Mouse (Mus musculus): ENCODE results near the gene Esrp2.

The Esrp2 gene

DNA sequence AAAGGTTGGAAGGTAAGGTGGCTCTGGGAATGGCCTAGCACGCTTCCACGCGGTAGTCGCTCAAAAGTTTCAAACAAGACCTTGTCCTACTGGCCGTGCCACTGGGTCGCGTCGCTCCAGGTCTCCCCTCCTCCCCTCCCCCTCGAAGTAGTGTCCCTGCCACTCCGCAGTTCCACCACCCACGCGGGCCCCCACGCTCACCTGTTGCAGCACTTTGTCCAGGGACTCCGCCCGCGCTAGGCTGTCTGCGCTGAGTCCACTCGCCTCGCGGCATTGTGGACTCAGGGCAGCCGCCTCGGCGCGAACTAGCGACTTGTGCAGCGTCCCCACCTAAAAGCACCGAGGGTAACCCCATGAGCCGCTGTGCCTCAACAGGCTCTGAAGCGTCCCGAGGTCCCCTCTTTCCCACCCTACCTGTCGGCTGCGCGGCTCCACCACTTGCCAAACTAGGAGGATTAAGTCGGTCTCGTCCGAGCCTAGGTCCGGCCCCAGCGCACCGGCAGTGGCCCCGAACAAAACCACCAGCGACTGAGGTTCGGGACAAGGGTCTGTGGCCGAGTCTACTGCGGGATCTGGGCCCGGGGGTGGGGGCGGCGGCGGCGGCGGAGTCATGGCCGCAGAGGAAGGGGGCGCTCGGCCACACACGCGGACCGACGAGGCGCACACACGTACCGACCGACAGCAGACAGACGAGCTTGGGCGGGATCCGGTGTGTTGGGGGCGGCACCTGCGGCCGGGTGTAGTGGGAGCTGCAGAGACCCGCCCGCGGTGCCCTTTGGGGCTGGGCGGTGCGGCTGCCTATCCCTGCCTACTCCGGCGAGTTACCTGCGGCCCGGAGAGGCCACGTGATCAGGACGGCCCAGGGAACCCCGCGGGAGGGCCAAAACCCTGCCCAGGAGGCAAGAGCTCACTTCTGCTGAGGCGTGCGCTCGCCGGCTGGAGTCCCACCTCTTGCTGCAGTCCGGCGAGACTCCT is at the start of gene Esrp2:
Gene Esrp2 (minus strand): TSS at position 819 of the 975 bp plus-strand sequence.
- peak; percentile 51 for DNase-seq (ENCODE audit: low spot score)

DNA sequence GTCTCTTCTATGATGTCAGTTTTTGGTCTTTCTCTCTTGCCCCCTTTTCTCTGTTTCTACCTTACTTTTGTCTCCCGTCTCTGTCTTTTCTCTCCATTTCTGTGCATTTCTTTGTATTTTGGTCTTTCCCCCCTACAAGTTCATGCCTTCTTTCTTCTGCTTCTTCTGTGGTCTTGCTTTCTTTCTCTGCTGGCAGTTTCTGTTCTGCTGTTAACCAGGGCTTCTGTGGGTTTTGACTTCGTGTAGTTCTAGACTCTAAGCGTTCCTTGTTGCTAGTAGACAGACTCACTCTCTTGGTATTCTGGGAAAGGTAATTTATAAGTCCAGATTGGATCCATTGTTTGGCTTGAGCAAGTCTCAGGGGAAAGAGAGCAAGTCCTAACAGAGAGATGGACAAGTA is 49.6 kb upstream of the Esrp2 start:
- DNase-seq (ENCODE audit: low spot score) = no peak

DNA sequence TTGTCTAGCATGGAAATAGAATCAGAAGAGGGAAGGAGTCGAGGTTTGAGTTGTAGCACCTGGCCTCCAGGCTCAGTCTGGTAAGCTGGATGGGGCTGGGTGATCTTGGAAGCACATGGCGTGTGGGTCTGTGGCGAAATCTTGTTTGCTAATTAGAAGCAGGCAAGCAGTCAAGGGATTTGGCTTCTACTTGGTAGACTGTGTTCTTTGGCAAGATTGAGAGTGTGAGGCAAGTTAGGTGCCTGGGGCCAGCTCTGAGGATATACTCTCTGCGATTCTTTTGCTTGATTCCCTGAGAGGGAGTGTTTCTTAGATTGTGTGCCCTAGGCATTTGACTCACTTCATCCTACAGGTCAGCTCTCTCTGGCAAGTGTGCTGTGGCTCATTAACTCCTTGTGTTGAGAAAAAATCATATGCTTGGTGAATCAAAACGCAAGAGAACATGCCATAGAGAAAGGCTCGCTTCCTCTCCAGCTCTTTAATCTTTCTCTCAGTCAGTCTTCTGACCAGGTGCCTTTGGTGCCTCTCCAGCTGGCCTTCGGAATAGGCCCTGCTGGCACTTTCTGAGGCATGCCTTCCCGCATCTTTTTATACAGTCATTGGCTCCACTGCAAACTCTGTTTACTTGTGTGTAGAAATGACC is 49.0 kb upstream of the Esrp2 start:
- DNase-seq (ENCODE audit: low spot score) = no peak

DNA sequence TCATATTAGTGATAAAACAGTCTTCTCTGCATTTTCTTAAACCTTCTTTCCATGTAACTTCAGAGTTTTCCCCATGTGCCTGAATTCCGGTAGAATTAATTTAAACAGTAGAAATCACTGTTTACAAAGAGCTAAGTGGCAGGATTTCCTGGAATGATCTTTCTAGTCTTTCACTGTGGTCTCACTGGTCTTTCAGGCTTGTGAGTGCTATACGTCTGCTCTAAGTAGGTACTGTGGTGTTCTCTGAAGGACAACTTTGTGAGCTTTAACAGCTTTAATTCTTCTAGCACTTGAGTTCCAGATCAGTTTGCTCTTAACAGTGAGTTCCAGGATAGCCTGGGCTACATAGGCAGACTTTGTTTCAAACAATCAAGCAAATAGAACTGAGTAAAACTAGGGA is 41.7 kb upstream of the Esrp2 start:
- no peak for DNase-seq (ENCODE audit: low spot score)

DNA sequence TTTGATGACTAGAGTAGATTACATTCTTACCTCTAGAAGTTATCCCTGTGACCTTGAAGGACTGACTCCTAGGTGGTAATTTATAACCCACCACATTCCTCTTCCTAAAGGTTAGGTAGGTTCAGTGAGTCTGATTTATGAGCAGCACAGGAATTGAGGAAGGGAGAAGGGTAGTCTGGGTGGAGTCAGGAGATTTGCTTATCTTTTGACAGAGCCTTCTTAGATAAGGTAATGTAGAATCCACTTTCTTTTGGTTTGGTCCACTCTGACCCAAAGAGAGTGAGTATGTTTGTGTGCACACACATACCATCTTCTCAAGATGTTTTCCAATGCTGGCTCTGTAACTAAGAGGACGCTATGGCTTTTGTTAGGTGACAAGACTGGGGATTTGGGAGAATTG is 40.8 kb upstream of the Esrp2 start:
- DNase-seq (ENCODE audit: low spot score) = no peak

DNA sequence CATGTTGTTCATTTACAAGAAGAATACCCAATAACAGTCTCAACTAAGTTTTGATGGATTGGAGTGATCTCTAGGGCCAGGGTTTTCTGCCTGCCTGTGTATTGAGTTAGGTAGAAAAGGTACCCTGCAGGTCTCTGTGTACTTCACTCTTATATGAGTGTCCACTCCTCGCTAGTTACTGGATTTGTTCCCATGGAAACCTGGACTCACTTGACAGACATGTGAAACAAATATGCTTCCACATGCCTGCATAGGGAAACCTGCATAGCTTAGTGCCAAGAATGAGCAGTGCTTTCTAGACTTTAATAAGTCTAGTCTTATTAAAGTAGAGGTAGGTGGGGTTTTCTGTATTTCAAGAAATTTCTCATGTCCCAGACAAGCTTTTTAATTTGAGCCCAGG is 40.1 kb upstream of the Esrp2 start:
- DNase-seq (ENCODE audit: low spot score) = no peak

DNA sequence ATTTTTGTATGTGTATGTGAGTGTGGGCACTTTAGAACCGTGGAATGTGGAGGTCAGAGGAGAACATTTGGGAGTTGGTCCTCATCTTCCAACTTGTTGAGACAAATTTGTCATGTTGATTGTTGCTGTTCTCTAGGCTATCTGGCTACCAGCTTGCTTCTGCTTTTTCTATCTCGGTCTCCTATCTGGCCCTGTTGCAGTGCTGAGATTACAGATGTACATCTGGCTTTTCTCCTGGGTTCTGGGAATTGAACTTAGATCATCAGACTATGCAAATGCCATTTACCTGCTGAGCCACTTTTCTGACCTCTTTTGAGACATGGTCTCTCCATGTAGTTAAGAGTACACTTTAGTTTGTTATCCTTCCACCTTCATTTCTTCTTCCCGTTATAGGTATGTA is 36.8 kb upstream of the Esrp2 start:
- DNase-seq (ENCODE audit: low spot score) = no peak

DNA sequence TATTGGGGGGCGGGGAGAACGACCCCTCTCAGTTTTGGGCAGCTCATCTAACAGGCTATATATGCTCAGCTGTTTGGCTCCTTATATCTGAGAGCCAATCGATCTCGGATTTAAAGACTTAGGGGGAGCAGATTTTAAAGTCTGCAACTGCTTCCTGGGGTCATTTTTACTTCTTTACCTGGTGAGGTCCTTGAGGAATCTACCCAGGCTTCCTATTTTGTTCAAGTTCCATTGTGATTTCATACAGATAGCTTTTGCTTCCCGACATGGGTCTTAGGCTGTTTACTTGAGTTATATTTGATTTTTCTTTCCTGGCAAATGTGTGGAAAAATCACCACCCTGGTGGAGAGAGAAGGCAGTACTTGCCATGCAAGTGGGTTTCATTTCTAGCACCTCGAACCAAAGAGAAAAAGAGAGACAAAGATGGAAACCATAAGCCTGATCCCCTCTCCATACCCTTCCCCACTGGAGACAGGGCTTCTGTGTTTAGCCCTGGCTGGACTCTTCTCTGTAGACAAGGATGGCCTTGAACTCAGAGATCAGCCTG is 33.2 kb upstream of the Esrp2 start:
- DNase-seq (ENCODE audit: low spot score) = no peak

DNA sequence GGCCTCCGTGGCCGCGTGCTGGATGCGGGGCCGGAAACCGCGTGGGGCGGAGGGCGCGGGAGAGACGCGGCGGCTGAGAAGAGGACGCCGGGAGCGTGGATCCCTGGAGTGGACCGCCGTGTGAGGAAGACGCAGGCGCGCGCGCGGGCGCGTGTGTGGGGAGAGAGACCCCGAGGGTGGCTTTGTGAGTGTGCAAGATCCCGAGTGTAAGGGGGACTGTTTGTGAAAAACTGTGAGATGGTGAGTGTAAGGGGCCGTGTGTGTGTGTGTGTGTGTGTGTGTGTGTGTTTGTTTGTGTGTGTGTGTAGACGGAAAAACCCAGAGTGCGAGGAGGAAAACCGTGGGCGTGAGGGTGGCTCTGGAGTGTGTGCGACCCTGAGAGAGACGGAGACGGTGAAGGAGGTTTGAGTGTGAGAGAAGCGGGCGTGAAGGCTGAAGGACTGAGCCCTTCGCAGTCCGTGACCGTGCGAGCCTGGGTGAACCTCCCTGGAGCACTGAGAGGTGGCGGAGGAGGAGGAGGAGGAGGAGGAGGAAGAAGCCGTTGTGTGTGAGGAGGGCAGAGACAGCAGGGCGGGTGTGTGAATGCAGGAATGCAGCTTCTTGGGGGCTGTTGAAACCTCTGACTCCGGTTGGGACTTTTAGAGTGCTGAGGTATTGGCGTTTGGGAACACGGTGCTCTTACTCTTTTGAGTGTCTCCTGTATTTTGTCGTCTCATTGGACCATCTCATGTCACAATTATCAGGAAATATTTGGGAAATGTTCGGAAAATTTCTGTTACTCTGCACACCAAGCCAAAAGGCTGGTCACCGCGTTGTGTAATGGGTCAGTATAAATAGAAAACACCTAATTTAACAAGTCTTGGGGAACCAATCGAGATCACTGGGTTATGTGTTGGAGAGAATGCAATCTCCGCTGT is 32.5 kb upstream of the Esrp2 start:
- DNase-seq (ENCODE audit: low spot score) = no peak

DNA sequence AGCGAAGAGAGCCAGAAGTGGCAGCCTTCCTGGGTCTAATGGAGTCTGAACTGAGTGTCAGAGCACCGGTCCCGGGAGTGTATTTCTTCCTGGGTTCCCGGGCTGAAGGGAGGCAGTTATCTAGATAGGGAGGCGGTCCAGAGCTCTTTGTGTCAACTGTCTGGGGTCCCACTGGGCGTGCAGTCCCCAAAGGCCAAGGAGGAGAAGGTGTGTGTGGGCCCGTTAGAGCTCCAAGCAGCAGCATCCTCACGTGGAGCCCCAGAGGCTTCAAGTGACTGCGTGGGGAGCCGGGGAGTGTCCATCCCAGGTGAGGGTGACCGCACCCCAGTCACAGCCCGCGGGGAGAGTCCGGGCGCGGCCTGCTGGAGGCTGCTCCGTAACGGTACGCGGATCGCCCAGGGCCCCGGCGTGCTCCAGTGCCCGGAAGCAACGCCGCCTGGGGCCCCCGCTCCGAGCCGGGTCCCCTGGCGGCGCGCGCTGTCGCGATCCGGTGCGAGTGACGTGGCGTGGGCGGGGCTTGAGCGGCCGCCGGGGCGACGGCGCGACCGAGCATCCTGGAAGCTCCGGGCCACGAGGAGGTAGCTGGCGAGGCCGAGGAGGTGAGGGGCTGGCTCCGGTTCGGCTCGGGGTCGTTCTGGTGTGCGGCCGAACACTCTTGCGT is 31.7 kb upstream of the Esrp2 start, which contains the start of gene Slc7a6:
Gene Slc7a6 (plus strand): TSS at position 502 of the 661 bp plus-strand sequence.
- DNase-seq (ENCODE audit: low spot score) = peak; percentile 87

DNA sequence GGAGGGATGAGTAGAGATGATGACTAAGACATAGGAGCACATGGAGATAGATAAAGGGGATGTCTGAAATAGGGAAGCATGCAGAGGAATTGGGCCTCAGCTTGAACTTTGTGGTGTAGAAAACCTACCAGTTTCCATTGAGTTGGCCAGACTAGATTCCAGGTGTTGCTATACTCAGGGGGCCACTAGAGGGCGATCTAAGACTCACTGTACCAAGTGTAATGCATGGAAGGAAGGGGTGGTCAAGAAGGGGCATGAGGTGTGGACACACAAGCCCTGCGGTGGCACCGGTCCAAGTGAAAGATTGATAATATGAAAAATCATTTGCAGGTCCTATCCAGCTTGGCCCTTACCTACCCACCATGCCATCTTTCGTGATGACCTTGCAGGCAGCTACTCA is 28.7 kb upstream of the Esrp2 start:
- peak; percentile 59 for DNase-seq (ENCODE audit: low spot score)

DNA sequence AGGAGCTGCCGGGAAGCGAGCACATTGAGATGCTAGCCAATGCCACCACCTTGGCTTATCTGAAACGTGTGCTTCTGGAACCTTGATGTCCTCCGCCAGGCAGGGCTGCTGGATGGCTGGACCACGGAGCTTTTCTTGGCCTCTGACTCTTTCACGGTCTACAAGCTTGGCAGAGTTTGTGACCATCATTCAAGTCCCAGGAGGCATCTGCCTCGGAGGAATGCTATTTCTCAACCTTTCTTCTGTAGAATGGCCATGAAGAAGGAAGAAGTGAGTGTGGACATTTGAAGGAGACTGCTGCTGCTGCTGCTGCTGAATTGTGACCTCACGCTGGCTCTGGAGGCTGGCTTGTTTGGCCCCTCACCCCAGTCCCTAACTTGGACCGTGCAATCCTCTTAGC is 26.5 kb upstream of the Esrp2 start:
- DNase-seq (ENCODE audit: low spot score) = no peak

DNA sequence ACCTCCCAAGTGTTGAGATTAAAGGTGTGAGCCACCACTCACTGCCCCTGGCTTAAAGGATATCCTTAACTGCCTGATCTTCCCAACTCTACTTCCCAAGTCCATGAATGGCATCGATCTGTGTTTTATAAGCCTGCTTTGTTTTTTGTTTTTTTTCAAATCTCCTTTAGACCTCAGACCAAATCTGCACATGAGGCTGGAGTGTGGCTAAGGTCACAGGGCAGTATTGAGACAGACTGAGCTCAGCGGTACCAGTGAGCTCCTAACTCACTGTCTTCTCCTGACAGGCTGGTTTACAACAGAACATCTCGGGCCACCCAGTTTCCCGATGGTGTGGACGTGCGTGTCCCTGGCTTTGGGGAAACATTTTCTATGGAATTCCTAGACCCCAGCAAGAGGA is 23.1 kb upstream of the Esrp2 start:
- DNase-seq (ENCODE audit: low spot score) = no peak

DNA sequence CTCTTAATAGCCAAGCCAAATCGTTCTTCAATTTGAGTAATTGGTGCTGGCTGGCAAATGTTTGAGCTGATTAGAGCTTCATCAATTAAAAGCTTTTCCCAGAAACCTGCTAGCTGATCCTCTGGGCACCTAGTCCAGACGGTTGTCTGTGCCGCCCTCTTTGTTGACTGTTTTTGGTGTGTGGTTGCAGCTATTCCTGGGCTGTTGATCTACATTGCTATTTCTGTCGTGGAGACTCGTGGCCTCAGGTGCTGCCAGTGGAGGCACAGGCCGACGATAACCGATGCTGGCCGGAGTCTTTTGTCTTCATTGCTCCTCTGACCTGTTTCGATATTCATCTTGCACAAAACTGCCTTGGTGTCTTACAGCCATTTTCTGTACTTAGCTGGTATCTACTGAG is 21.6 kb upstream of the Esrp2 start:
- DNase-seq (ENCODE audit: low spot score) = no peak

DNA sequence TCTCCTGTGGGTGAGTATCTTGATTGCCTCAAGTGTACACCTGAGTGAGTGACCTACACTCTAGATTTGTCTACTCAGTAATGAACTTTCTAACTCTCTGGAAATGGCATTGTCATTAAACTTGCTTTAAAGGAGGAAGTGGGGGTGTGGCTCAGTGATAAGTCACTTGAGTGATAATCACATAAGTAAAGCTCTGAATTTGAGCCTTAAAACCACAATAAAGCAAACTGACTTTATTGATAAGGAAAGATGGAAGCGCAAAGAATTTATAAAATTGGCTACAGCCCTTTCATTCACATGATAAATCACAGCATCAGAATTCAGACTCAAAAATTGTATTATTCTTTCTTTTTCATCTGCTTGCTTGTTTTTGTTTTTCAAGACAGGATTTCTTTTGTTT is 20.6 kb upstream of the Esrp2 start:
- no peak for DNase-seq (ENCODE audit: low spot score)

DNA sequence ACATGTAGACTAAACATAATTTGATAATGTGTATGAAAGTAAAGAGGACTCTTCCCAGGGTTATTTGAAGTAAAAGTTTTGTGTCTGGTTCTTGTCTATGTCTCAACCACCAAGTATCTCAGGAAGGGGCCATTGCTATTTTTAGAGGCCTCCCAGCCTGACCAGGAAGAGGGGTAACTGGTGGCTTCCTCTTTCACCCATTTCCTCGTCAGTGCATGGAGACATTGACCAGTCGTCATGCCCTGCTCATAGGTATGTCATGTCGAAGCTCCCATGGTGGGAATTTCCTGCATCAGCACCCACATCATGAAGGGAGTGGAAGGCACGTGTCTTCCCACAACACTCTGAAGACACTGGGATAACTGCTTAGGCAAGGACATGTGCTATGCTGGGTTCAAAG is 16.1 kb upstream of the Esrp2 start:
- DNase-seq (ENCODE audit: low spot score) = no peak

DNA sequence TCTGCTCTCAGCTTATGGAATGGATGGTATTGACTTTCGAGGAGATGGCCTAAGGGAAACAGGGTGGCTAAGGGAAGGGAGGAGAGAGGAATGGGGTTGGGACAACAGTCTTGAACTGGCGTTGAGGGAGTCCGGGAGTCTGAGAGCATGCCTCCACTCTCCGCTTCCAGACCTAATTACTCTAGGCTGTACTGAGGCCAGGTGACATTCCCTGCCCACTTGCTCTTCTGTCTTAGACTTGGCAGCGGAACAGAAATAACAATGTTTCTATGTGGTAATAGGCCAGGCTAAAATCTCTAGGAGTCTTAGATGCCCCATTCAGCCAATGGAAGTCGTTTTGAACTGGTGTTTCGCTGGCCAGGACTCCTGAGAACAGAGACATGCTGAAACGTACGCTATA is 14.3 kb upstream of the Esrp2 start:
- no peak for DNase-seq (ENCODE audit: low spot score)

DNA sequence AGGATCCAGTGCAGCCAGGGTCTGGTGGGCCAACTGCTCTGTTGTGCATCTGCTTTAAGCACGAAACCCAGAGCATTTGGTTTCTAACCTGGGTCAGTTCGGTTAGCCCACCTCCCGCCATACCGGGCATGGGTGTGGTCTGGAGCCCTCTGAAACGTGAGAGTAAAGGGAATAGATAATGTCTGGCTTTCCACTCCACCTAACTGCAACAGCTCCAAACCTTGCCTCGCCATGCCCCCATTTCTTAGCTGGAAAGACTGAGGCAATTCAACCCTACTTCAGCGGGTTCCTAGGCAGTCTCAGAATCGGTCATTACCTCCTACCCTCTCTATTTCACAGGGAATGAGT is 13.9 kb upstream of the Esrp2 start:
- no peak for DNase-seq (ENCODE audit: low spot score)

DNA sequence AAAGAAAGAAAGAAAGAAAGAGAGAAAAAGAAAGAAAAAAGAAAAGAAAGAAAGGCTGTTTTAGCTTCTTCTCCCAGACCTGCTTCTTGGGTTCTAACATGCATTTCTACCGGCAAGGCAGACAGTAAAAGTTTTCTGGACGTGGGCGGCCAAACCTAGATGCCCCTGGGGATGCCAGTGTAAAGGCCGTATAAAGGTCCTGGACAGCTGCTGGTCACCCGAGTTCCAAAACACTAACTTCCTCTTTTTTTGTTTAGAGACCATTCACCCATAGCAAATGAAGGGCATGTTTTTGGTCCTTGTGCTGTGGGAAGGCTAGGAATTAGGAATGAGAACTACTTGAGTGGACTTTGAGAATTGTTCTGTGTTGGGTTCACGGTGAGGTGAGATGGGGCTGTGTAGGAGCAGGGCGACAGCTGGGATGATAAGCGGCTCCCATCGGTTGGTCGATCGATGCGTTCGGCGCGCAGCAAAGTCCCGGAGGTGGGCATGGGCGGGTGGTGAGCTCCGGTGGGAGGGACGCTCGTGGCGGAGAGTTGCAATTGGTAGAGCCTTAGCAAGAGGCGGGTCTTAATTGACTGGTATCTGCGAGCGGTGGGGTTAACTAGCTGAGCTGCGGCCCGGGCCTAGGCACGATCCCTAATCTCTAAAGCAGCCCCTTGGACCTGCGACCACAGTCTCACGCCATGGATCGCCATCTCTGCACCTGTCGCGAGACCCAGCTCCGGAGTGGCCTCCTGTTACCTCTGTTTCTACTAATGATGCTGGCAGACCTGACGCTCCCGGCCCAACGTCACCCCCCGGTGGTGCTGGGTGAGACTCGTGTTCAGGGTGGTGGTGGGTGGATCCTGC is 13.3 kb upstream of the Esrp2 start, which contains the start of gene Pla2g15:
Gene Pla2g15 (plus strand): TSS at position 599 of the 852 bp plus-strand sequence.
- DNase-seq (ENCODE audit: low spot score) = peak; percentile 91

DNA sequence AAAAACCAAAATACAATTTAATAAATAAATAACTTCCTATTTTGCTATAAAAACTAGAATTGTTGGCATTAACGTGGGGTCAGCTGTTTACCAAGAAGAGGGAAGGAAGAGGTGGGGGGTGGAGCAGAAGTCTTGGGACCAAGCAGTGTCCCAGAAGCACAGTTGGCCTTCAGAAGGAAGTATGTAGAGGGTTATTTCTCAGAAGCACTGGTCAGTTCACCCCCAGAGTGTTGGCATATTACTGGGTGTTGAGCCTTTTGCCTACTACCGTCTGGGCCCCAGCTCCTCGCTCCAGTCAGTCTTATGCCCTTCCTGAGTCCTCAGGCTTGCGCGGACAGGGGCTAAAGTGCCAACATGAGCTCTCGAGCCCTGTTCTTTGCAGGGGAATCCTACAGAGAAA is 12.3 kb upstream of the Esrp2 start:
- DNase-seq (ENCODE audit: low spot score) = no peak

Measured in T-cell, adult 2 months (primary cell).